Mouse (Mus musculus): ENCODE results near the gene Wnt11.

The Wnt11 gene

GRCm38 (mm10) chr7:98867053-98867793 lies 32.3 kb downstream of the Wnt11 start:
- no peak for DNase-seq (ENCODE audit: low read depth)

- no peak for DNase-seq (ENCODE audit: low read depth)
Measured at GRCm38 (mm10) chr7:98867794-98868150, 32.9 kb downstream of the Wnt11 start.

GRCm38 (mm10) chr7:98869070-98869469 lies 34.2 kb downstream of the Wnt11 start:
- DNase-seq (ENCODE audit: low read depth): no peak

GRCm38 (mm10) chr7:98870791-98871190 lies 35.9 kb downstream of the Wnt11 start:
- DNase-seq (ENCODE audit: low read depth): no peak

- no peak for DNase-seq (ENCODE audit: low read depth)
Measured at GRCm38 (mm10) chr7:98871882-98872281, 37.0 kb downstream of the Wnt11 start.

GRCm38 (mm10) chr7:98873316-98873715 lies 38.4 kb downstream of the Wnt11 start:
- DNase-seq (ENCODE audit: low read depth): no peak

GRCm38 (mm10) chr7:98874411-98874951 lies 39.6 kb downstream of the Wnt11 start:
- DNase-seq (ENCODE audit: low read depth): no peak

- no peak for DNase-seq (ENCODE audit: low read depth)
Measured at GRCm38 (mm10) chr7:98875390-98875990, 40.6 kb downstream of the Wnt11 start.

GRCm38 (mm10) chr7:98876119-98876518 lies 41.2 kb downstream of the Wnt11 start:
- DNase-seq (ENCODE audit: low read depth): no peak

- no peak for DNase-seq (ENCODE audit: low read depth)
Measured at GRCm38 (mm10) chr7:98879176-98879575, 44.3 kb downstream of the Wnt11 start.

- no peak for DNase-seq (ENCODE audit: low read depth)
Measured at GRCm38 (mm10) chr7:98881887-98882286, 47.0 kb downstream of the Wnt11 start.

GRCm38 (mm10) chr7:98887811-98888261 lies 52.9 kb downstream of the Wnt11 start:
- DNase-seq (ENCODE audit: low read depth): no peak

- DNase-seq (ENCODE audit: low read depth): no peak
Measured at GRCm38 (mm10) chr7:98888810-98889209, 53.9 kb downstream of the Wnt11 start.

GRCm38 (mm10) chr7:98889211-98889610 lies 54.3 kb downstream of the Wnt11 start:
- DNase-seq (ENCODE audit: low read depth): no peak

- DNase-seq (ENCODE audit: low read depth): no peak
Measured at GRCm38 (mm10) chr7:98893144-98893543, 58.2 kb downstream of the Wnt11 start.

- DNase-seq (ENCODE audit: low read depth): no peak
Measured at GRCm38 (mm10) chr7:98894305-98894704, 59.4 kb downstream of the Wnt11 start.

GRCm38 (mm10) chr7:98894768-98895167 lies 59.9 kb downstream of the Wnt11 start:
- no peak for DNase-seq (ENCODE audit: low read depth)

- no peak for DNase-seq (ENCODE audit: low read depth)
Measured at GRCm38 (mm10) chr7:98895501-98896095, 60.7 kb downstream of the Wnt11 start.

- no peak for DNase-seq (ENCODE audit: low read depth)
Measured at GRCm38 (mm10) chr7:98897323-98897722, 62.4 kb downstream of the Wnt11 start.

- no peak for DNase-seq (ENCODE audit: low read depth)
Measured at GRCm38 (mm10) chr7:98899815-98900214, 64.9 kb downstream of the Wnt11 start.

GRCm38 (mm10) chr7:98901120-98901519 lies 66.2 kb downstream of the Wnt11 start:
- DNase-seq (ENCODE audit: low read depth): no peak

- DNase-seq (ENCODE audit: low read depth): no peak
Measured at GRCm38 (mm10) chr7:98903884-98904283, 69.0 kb downstream of the Wnt11 start.
